Mouse (Mus musculus) 416B (cell line): ENCODE measurements around the gene Mvb12b.
A peak's percentile ranks its signal among the peaks of the same experiment; 100 is the strongest.

Experiments used
- DNase-seq: peaks from one replicate; pipeline ENCODE4 v3.0.0; 2011; ENCODE audit warnings: low read depth

Mvb12b gene

DNA sequence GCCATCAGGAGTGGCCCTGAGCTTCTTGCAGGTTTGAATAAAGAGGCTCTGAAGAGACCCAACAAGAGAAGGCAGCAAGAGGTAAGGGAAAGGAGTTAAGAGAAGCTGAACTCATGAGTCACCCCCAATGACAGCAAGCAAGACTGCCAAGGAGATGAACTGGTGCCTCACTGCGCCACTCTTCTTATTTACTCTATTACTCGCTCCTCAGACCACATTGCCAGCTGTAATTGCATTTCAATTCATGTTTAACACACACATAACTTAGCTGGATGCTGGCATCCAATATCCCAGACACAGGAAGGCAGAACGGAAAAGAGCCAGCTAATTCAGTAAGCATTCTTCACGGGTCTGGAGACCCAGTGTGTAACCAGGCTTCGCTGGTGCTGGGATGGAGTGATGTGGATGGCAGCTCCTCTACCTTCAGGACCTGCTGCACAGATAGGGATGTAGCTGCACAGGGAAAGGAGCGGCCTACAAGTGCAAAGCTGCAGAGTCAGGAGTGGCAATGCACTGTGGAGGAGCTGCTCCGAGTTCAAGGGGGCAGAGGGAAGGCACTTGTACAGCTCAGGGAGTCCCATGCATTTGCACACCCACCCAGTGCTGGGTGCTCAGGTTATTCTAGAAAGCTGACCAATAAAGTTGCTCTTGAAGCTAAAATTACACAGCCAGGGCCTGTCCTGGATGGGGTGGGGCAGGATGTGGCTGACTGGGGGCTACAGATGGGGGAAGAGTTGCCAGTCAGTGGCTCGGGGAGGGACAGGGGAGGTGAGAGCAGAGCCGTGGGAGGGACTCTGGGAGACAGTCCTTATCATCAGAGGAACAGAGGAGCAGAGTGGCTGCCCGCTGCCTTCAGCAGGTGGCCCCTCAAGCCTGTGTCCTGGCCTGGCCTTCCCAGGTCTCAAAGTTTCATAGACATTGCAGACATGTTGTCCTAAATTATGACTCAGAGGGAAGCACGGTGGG lies 34.5 kb downstream of the Mvb12b start:
- peak; percentile 80 for DNase-seq

DNA sequence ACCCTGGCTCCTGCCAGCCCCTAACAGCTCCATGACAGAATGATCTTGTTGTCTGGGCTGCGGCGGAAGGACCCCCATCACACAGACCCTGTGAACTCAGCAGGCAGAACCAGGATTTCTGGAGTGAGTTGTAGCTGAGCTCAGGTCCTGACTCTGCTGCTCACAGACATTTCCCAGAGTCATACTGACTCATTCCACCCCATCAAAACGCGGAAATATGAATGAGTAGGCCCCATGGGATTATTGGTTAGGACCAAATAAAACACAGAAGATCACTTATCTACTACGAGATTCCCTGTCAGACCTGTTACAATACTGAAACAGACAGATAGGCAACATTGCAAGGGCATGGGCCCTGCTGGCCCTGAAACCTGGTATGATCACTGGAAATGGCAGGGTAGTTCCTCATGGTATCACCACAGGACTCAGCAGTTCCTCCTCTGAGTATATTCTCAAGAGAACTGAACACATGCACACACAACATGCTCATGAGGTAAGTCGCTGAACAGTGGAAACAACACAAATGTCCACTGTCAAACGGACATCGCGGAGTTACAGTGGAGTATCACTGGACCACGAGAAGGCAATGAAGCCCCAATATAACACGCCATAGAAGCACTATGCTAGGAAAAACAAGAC lies 40.4 kb downstream of the Mvb12b start:
- DNase-seq: peak; percentile 42

GRCm38 (mm10) chr2:33846635-33847034 lies 41.1 kb downstream of the Mvb12b start:
- DNase-seq: no peak

- DNase-seq: no peak
Measured at GRCm38 (mm10) chr2:33843642-33844041, 44.1 kb downstream of the Mvb12b start.

DNA sequence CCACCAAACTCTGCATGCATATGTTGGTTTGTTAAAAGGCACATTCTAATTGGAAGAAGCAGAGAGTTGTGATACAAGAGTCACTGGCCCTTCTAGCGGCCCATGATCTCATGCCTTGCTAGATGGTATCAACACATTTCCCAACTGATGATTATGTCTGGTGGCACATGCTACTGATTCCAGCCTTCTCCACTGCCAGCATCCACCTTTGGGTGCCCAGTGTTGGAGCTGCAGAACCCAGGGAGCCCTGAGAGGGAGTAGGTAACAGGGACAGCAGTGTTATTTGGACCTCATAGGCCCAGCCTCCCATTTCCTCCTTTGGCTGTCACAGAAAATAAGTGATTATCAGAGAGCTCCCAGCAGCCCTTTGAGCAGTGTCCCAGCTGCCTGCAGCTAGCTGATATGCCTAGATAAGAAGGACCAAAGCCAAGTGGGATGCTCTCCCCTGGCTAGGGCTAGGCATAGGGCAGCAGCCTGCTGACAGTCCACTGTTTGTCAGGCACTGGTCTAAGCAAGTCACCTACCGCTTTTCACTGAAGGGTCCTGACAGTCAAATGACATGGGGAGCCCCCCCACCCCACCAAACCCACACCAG lies 44.7 kb downstream of the Mvb12b start:
- peak; percentile 85 for DNase-seq

DNA sequence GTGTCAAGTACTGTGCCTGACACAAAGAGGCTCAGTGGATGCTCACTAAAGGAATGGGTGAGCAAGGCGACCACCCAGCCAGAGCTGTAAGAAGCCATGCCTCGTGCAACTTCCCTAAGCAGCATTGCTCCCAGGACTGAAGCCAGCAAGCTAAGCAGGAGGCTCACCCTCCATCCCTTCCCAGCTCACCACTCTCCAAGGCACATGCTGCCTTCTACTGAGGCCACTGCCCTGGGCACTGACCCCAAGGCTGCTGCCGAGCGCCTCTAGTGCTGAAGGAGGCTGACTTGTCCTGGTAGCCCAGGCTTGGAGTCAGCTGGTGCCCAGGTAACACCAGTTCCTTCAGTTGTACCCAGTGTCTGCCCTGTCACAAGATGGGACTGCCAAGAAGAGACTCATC lies 45.8 kb downstream of the Mvb12b start:
- no peak for DNase-seq

DNA sequence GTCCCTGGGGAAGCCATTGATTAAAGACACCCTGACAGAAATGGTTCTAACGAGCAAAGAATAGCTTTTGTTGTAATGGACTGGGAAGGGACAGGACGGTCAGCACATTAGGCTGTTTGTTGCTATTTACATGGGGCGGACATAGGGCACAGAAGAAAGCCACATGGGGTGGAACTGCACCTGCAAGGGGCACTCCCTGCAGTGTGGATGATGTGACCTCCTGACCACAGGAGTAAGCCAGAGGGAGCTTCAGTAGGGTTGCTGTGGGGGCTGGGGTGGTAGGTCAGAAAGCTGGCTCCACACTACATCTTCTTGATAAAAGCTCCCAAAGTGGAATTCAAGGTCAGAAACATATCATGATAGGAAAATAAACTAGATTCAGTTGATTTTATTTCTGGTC lies 47.3 kb downstream of the Mvb12b start:
- DNase-seq: no peak

- DNase-seq: no peak
Measured at GRCm38 (mm10) chr2:33839252-33839651, 48.5 kb downstream of the Mvb12b start.

DNA sequence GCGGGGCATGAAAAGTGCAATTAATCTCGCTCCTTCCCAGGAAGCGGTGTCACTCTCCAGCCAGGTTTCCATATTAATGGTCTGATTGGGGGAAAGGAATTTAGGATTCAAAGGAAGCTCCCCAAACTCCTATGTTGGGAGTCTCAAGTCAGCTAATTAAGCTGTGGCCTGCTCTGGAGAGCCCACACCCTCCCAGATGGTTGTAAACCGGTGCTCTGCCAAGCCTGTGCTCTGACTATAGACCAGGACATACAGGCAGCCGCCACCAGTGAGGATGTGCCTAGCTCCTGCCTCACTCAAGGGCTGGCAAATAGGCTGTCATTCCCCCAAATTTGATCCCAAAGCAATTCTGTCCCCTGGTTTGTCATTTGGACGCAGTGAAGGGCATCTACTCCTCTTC lies 50.4 kb downstream of the Mvb12b start:
- no peak for DNase-seq

- DNase-seq: no peak
Measured at GRCm38 (mm10) chr2:33836660-33837213, 51.0 kb downstream of the Mvb12b start.

- no peak for DNase-seq
Measured at GRCm38 (mm10) chr2:33835038-33835437, 52.7 kb downstream of the Mvb12b start.

- no peak for DNase-seq
Measured at GRCm38 (mm10) chr2:33833902-33834301, 53.8 kb downstream of the Mvb12b start.

DNA sequence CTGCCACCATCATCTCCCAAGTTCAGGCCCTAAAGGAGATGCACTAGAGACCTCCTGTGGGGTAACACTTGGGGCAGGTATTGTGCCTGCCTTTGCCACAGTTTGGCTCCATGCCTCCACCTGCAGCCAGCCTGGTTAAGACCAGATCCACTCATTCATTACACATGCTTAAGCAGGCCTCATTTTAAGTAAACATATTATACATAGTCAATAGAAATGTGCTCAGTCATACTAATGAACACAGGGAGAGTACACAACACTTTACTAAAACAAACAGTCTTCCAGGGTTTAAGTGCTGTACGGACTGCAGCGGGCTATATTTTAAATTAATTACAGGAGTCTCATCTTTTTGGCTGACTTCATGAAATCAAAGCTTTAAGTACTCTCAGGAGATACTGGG lies 57.9 kb downstream of the Mvb12b start:
- DNase-seq: no peak

GRCm38 (mm10) chr2:33826777-33827176 lies 61.0 kb downstream of the Mvb12b start:
- no peak for DNase-seq

GRCm38 (mm10) chr2:33824935-33825514 lies 62.7 kb downstream of the Mvb12b start:
- DNase-seq: peak; percentile 26

GRCm38 (mm10) chr2:33821677-33822607 lies 65.8 kb downstream of the Mvb12b start:
- peak; percentile 89 for DNase-seq

GRCm38 (mm10) chr2:33820450-33820849 lies 67.3 kb downstream of the Mvb12b start:
- no peak for DNase-seq

GRCm38 (mm10) chr2:33820037-33820436 lies 67.7 kb downstream of the Mvb12b start:
- DNase-seq: no peak

DNA sequence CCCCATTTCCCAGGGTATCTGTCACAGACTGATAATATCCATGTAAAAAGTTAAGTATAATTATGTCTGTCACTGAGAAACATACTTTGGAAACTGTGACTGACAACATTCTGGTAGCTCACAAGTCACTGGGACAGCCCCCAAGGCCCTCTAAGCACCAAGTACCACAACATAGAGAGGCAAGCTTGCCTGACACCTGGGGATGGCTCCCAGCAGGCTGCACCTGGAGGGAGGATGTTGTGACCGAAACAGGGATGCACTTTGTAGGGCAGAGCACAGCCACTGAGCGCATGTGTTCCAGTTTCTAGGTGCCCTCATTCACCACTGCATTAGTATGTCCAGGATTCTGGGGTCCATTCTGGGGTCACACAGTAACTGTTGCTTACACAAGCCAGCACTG lies 69.4 kb downstream of the Mvb12b start:
- DNase-seq: no peak

DNA sequence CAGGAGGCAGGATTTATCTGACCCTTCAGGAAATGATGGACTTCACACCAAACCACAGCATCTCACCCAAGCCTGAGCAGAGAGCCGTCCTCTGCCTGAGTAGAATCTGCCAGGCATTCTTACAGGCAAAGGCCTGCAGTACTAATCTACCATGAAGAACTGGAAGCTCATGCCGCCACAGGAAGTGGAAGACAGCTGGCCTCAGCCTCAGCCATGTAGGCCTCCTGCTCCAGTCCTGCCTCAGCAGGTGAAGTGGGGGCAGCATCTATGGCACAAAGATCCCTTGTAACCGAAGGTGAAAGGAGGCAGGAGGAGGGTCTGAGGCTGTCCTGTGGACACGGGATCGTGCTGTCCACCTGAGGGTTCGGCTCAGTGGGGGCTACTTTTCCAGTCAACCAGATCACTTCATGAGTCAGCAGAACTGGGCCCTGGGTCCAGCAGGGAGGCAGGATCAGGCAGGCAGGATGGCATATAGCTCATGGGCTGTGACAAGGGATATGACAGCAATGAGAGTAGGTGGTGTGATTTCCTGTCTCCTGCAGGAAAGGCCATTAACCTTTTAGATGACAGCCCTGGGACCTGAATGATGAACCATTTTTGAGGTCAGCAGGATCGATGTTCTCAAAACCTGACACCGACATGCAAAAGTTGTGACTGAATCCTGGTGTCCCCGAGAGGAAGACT lies 69.9 kb downstream of the Mvb12b start:
- DNase-seq: peak; percentile 48

DNA sequence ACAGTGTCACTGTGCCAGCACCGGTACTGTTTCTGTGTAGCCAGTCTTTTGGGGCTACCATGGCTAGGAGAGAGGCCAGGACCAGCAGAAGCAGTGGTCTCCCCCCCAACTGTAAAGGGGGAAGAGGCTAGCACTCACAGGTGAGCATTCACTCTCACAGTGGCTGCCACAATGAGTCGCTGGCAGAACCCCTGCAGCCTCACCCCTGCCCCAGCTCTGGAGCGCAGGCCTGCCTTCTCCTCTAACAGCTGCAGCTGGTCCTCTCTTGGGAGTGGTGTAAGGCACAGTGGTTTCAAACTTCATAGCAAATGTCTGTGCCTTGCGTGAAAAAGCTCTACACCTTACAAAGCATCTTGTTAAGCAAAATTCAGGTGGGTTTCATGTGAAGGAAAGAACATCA lies 70.7 kb downstream of the Mvb12b start:
- no peak for DNase-seq
